Mouse (Mus musculus): ENCODE results near the gene Apba1. TPM values are rescaled to one million over a fixed set of nuclear protein-coding genes. Genes with fewer than 3 reads are reported as not detected.
A peak's percentile ranks its signal among the peaks of the same experiment; 100 is the strongest.

Apba1 gene
- polyA plus RNA-seq, 1 experiment from 2014 or later: 3.5 TPM

- Histone ChIP-seq H3K4me3 (no peak overlapping the region), H3K36me3 (no peaks in the 10 kb centered on the region), H3K4me1 (peaks cover 11% of the 10 kb centered on the region), H3K9ac (replicated peaks) (no peak overlapping the region), H3K27me3 (no peaks in the 10 kb centered on the region), H3K4me2 (replicated peaks) (no peak overlapping the region), H3K27ac (replicated peaks) (no peak overlapping the region), H3K9me3 (no peaks in the 10 kb centered on the region)
- no peak for ATAC-seq (ENCODE audit: low FRiP score, low read depth)
These were observed 20.4 kb downstream of the Apba1 start for GRCm38 (mm10) chr19:23779130-23779529.

- H3K36me3 ChIP-seq: no peaks in the 10 kb centered on the region
- H3K4me2 ChIP-seq (replicated peaks): no peak overlapping the region
- ATAC-seq (ENCODE audit: low FRiP score, low read depth): no peak
- 91% methylated on average over 4 of the region's 4 CpGs for WGBS
- no peaks in the 10 kb centered on the region for H3K9me3 ChIP-seq
- no peak overlapping the region for H3K9ac ChIP-seq (replicated peaks)
- peaks cover 10% of the 10 kb centered on the region for H3K4me1 ChIP-seq
- no peak overlapping the region for H3K4me3 ChIP-seq
- H3K27ac ChIP-seq (replicated peaks): no peak overlapping the region
- H3K27me3 ChIP-seq: no peaks in the 10 kb centered on the region
These were observed 21.4 kb downstream of the Apba1 start for GRCm38 (mm10) chr19:23780105-23780504.

GRCm38 (mm10) chr19:23781968-23782367 lies 23.3 kb downstream of the Apba1 start:
- no peaks in the 10 kb centered on the region for H3K27me3 ChIP-seq
- peak overlapping the region; percentile 36 for H3K4me2 ChIP-seq (replicated peaks)
- no peak overlapping the region for H3K4me3 ChIP-seq
- no peak overlapping the region for H3K9ac ChIP-seq (replicated peaks)
- 5% methylated on average over 9 of the region's 9 CpGs for WGBS
- H3K4me1 ChIP-seq: peaks cover 6% of the 10 kb centered on the region
- H3K9me3 ChIP-seq: no peaks in the 10 kb centered on the region
- H3K27ac ChIP-seq (replicated peaks): no peak overlapping the region
- peak; percentile 77 for ATAC-seq (ENCODE audit: low FRiP score, low read depth)
- no peaks in the 10 kb centered on the region for H3K36me3 ChIP-seq

- H3K4me2 ChIP-seq (replicated peaks): no peak overlapping the region
- no peak overlapping the region for H3K9ac ChIP-seq (replicated peaks)
- ATAC-seq (ENCODE audit: low FRiP score, low read depth): no peak
- H3K36me3 ChIP-seq: no peaks in the 10 kb centered on the region
- no peak overlapping the region for H3K27ac ChIP-seq (replicated peaks)
- no peaks in the 10 kb centered on the region for H3K27me3 ChIP-seq
- WGBS: 64% methylated on average over 9 of the region's 9 CpGs
- peaks cover 6% of the 10 kb centered on the region; the same call in 1 of the 2 replicates for H3K4me1 ChIP-seq
- H3K4me3 ChIP-seq: no peak overlapping the region
- no peaks in the 10 kb centered on the region for H3K9me3 ChIP-seq
These were observed 29.9 kb downstream of the Apba1 start for GRCm38 (mm10) chr19:23788420-23789132.

- no peak overlapping the region for H3K27ac ChIP-seq (replicated peaks)
- H3K9ac ChIP-seq (replicated peaks): no peak overlapping the region
- no peaks in the 10 kb centered on the region for H3K27me3 ChIP-seq
- H3K4me1 ChIP-seq: peaks cover 9% of the 10 kb centered on the region
- no peak for ATAC-seq (ENCODE audit: low FRiP score, low read depth)
- no peak overlapping the region for H3K4me3 ChIP-seq
- no peaks in the 10 kb centered on the region for H3K36me3 ChIP-seq
- WGBS: 83% methylated on average over 6 of the region's 6 CpGs
- H3K9me3 ChIP-seq: no peaks in the 10 kb centered on the region
- no peak overlapping the region for H3K4me2 ChIP-seq (replicated peaks)
These were observed 33.0 kb downstream of the Apba1 start for GRCm38 (mm10) chr19:23791704-23792103.

GRCm38 (mm10) chr19:23792559-23792958 lies 33.9 kb downstream of the Apba1 start:
- Histone ChIP-seq H3K4me1 (peaks cover 9% of the 10 kb centered on the region), H3K36me3 (no peaks in the 10 kb centered on the region), H3K4me3 (no peak overlapping the region), H3K9me3 (no peaks in the 10 kb centered on the region), H3K4me2 (replicated peaks) (no peak overlapping the region), H3K9ac (replicated peaks) (no peak overlapping the region), H3K27me3 (no peaks in the 10 kb centered on the region), H3K27ac (replicated peaks) (no peak overlapping the region)
- no peak for ATAC-seq (ENCODE audit: low FRiP score, low read depth)
- WGBS: 93% methylated on average over 6 of the region's 6 CpGs

GRCm38 (mm10) chr19:23794491-23794890 lies 35.8 kb downstream of the Apba1 start:
- Histone ChIP-seq H3K4me1 (peaks cover 3% of the 10 kb centered on the region; the same call in 1 of the 2 replicates), H3K27me3 (no peaks in the 10 kb centered on the region), H3K9ac (replicated peaks) (no peak overlapping the region), H3K4me3 (no peak overlapping the region), H3K9me3 (no peaks in the 10 kb centered on the region), H3K4me2 (replicated peaks) (no peak overlapping the region), H3K36me3 (no peaks in the 10 kb centered on the region), H3K27ac (replicated peaks) (no peak overlapping the region)
- no peak for ATAC-seq (ENCODE audit: low FRiP score, low read depth)
- WGBS: 80% methylated on average over 3 of the region's 3 CpGs

- Histone ChIP-seq H3K27me3 (no peaks in the 10 kb centered on the region), H3K9ac (replicated peaks) (no peak overlapping the region), H3K9me3 (no peaks in the 10 kb centered on the region), H3K4me2 (replicated peaks) (no peak overlapping the region), H3K27ac (replicated peaks) (no peak overlapping the region), H3K4me3 (no peak overlapping the region), H3K4me1 (peaks cover 3% of the 10 kb centered on the region; the same call in 1 of the 2 replicates), H3K36me3 (no peaks in the 10 kb centered on the region)
- WGBS: 79% methylated on average over 4 of the region's 4 CpGs
- ATAC-seq (ENCODE audit: low FRiP score, low read depth): no peak
These were observed 36.5 kb downstream of the Apba1 start for GRCm38 (mm10) chr19:23795156-23795555.

- Histone ChIP-seq H3K4me3 (no peak overlapping the region), H3K27ac (replicated peaks) (no peak overlapping the region), H3K27me3 (no peaks in the 10 kb centered on the region), H3K9ac (replicated peaks) (no peak overlapping the region), H3K9me3 (no peaks in the 10 kb centered on the region), H3K4me2 (replicated peaks) (no peak overlapping the region), H3K4me1 (peaks cover 2% of the 10 kb centered on the region; the same call in 1 of the 2 replicates), H3K36me3 (no peaks in the 10 kb centered on the region)
- ATAC-seq (ENCODE audit: low FRiP score, low read depth): no peak
- 72% methylated on average over 1 of the region's 1 CpGs for WGBS
These were observed 42.5 kb downstream of the Apba1 start for GRCm38 (mm10) chr19:23801174-23801573.

- Histone ChIP-seq H3K9ac (replicated peaks) (no peak overlapping the region), H3K4me1 (peaks cover 5% of the 10 kb centered on the region; the same call in 1 of the 2 replicates), H3K4me2 (replicated peaks) (no peak overlapping the region), H3K36me3 (no peaks in the 10 kb centered on the region), H3K9me3 (no peaks in the 10 kb centered on the region), H3K27ac (replicated peaks) (no peak overlapping the region), H3K27me3 (no peaks in the 10 kb centered on the region), H3K4me3 (no peak overlapping the region)
- no peak for ATAC-seq (ENCODE audit: low FRiP score, low read depth)
- WGBS: 73% methylated on average over 4 of the region's 4 CpGs
These were observed 44.7 kb downstream of the Apba1 start for GRCm38 (mm10) chr19:23803221-23803870.

GRCm38 (mm10) chr19:23806796-23807195 lies 48.1 kb downstream of the Apba1 start:
- 49% methylated on average over 6 of the region's 6 CpGs for WGBS
- Histone ChIP-seq H3K9me3 (no peaks in the 10 kb centered on the region), H3K4me2 (replicated peaks) (no peak overlapping the region), H3K4me3 (no peak overlapping the region), H3K36me3 (no peaks in the 10 kb centered on the region), H3K27ac (replicated peaks) (no peak overlapping the region), H3K4me1 (peaks cover 7% of the 10 kb centered on the region; the same call in 1 of the 2 replicates), H3K27me3 (no peaks in the 10 kb centered on the region), H3K9ac (replicated peaks) (no peak overlapping the region)
- no peak for ATAC-seq (ENCODE audit: low FRiP score, low read depth)

GRCm38 (mm10) chr19:23807371-23807770 lies 48.7 kb downstream of the Apba1 start:
- 79% methylated on average over 8 of the region's 8 CpGs for WGBS
- Histone ChIP-seq H3K27me3 (no peaks in the 10 kb centered on the region), H3K36me3 (no peaks in the 10 kb centered on the region), H3K4me3 (no peak overlapping the region), H3K9me3 (no peaks in the 10 kb centered on the region), H3K9ac (replicated peaks) (no peak overlapping the region), H3K4me2 (replicated peaks) (no peak overlapping the region), H3K4me1 (peaks cover 7% of the 10 kb centered on the region; the same call in 1 of the 2 replicates), H3K27ac (replicated peaks) (no peak overlapping the region)
- no peak for ATAC-seq (ENCODE audit: low FRiP score, low read depth)
